Mouse (Mus musculus): ENCODE data around the gene Cdc42se1.

DNA sequence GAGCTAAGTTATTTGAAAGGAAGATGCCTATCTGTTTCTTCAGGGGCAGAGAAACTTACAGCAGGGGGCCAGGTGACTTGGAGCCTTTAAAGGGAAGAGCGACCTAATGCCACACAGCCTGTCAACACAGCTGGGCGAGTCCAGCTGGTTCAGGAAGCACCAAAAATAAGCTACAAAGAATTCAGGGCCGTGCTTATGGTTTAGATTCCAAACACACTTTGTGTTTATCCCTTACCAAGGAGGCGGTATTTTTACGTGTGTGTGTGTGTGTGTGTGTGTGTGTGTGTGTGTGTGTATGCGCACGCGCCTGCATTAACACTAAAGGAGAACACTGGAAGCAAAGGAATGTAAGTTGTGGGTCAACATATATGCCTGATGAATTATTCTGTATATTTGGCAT lies 52.2 kb downstream of the Cdc42se1 start:
- no peak for TF ChIP-seq CTCF (IDR thresholded peaks at IDR 0.05; ENCODE audit: control insufficient read depth, insufficient read depth, insufficient read length)
- no peak for TF ChIP-seq CEBPB (IDR thresholded peaks at IDR 0.05; ENCODE audit: low read depth)
- no peak for TF ChIP-seq USF1 (IDR thresholded peaks at IDR 0.05; ENCODE audit: low read depth)

Measured in C2C12 (cell line).